Mouse (Mus musculus): ENCODE results near the gene Styxl1. TPM values are rescaled to one million over a fixed set of nuclear protein-coding genes. Genes with fewer than 3 reads are reported as not detected.

Gene Styxl1
- polyA plus RNA-seq (2015; fragmentation: Nextera tagmentation; extraction: Ambion mirVana) = 0.24 and 0.30 TPM in 2 replicates

GRCm38 (mm10) chr5:135777796-135778470, at the start of gene Styxl1:
Gene Styxl1 (minus strand): TSS chr5:135778385.
- H3K4me2 ChIP-seq (replicated peaks) = peak within 1 kb of the TSS; percentile 83
- H3K4me3 ChIP-seq (replicated peaks) = peak within 1 kb of the TSS; percentile 83
- H3K36me3 ChIP-seq = peaks cover 2% of the 10 kb centered on the region
- under 1% methylated on average over 45 of the region's 45 CpGs for WGBS
- H3K9ac ChIP-seq = peak within 1 kb of the TSS; percentile 96
- H3K27ac ChIP-seq = peak within 1 kb of the TSS; percentile 96
- peak; percentile 96 for ATAC-seq
- no peaks in the 10 kb centered on the region for H3K27me3 ChIP-seq (replicated peaks)
- H3K9me3 ChIP-seq = no peaks in the 10 kb centered on the region
- peaks cover 27% of the 10 kb centered on the region for H3K4me1 ChIP-seq (replicated peaks)

- Histone ChIP-seq H3K27ac (no peak overlapping the region), H3K27me3 (replicated peaks) (no peaks in the 10 kb centered on the region), H3K36me3 (no peaks in the 10 kb centered on the region), H3K4me1 (replicated peaks) (0 out of 2 replicates have a peak, but pooled peaks cover 3% of the 10 kb centered on the region), H3K9ac (no peak overlapping the region), H3K4me2 (replicated peaks) (no peak overlapping the region), H3K4me3 (replicated peaks) (no peak overlapping the region), H3K9me3 (no peaks in the 10 kb centered on the region)
- WGBS = 45% methylated on average over 6 of the region's 6 CpGs
- no peak for ATAC-seq
Measured at GRCm38 (mm10) chr5:135826225-135826624, 48.0 kb upstream of the Styxl1 start.

GRCm38 (mm10) chr5:135824517-135824916, 46.3 kb upstream of the Styxl1 start:
- Histone ChIP-seq H3K9me3 (no peaks in the 10 kb centered on the region), H3K27ac (no peak overlapping the region), H3K9ac (no peak overlapping the region), H3K4me1 (replicated peaks) (0 out of 2 replicates have a peak, but pooled peaks cover 3% of the 10 kb centered on the region), H3K4me2 (replicated peaks) (no peak overlapping the region), H3K36me3 (no peaks in the 10 kb centered on the region), H3K4me3 (replicated peaks) (no peak overlapping the region), H3K27me3 (replicated peaks) (0 out of 2 replicates have a peak, but pooled peaks cover 3% of the 10 kb centered on the region)
- WGBS = 55% methylated on average over 3 of the region's 3 CpGs
- no peak for ATAC-seq

- no peak overlapping the region for H3K9ac ChIP-seq
- 0 out of 2 replicates have a peak, but pooled peaks cover 3% of the 10 kb centered on the region for H3K4me1 ChIP-seq (replicated peaks)
- no peak overlapping the region for H3K4me2 ChIP-seq (replicated peaks)
- H3K36me3 ChIP-seq = no peaks in the 10 kb centered on the region
- ATAC-seq = no peak
- H3K27ac ChIP-seq = no peak overlapping the region
- 0 out of 2 replicates have a peak, but pooled peaks cover 6% of the 10 kb centered on the region for H3K27me3 ChIP-seq (replicated peaks)
- no peak overlapping the region for H3K4me3 ChIP-seq (replicated peaks)
- 22% methylated on average over 7 of the region's 7 CpGs for WGBS
- no peaks in the 10 kb centered on the region for H3K9me3 ChIP-seq
Measured at GRCm38 (mm10) chr5:135822316-135822944, 44.2 kb upstream of the Styxl1 start.

- Histone ChIP-seq H3K27ac (no peak overlapping the region), H3K4me3 (replicated peaks) (no peak overlapping the region), H3K4me2 (replicated peaks) (no peak overlapping the region), H3K4me1 (replicated peaks) (no peaks in the 10 kb centered on the region), H3K27me3 (replicated peaks) (peaks cover 6% of the 10 kb centered on the region; the same call in 1 of the 2 replicates), H3K36me3 (no peaks in the 10 kb centered on the region), H3K9ac (no peak overlapping the region), H3K9me3 (no peaks in the 10 kb centered on the region)
- WGBS = 36% methylated on average over 7 of the region's 7 CpGs
- ATAC-seq = no peak
Measured at GRCm38 (mm10) chr5:135818491-135818890, 40.3 kb upstream of the Styxl1 start.

- no peaks in the 10 kb centered on the region for H3K36me3 ChIP-seq
- ATAC-seq = no peak
- no peak overlapping the region for H3K4me3 ChIP-seq (replicated peaks)
- no peaks in the 10 kb centered on the region for H3K4me1 ChIP-seq (replicated peaks)
- no peaks in the 10 kb centered on the region for H3K9me3 ChIP-seq
- WGBS = 64% methylated on average over 5 of the region's 5 CpGs
- H3K4me2 ChIP-seq (replicated peaks) = no peak overlapping the region
- no peak overlapping the region for H3K27ac ChIP-seq
- H3K9ac ChIP-seq = no peak overlapping the region
- peaks cover 2% of the 10 kb centered on the region; the same call in 1 of the 2 replicates for H3K27me3 ChIP-seq (replicated peaks)
Measured at GRCm38 (mm10) chr5:135812991-135813390, 34.8 kb upstream of the Styxl1 start.

- Histone ChIP-seq H3K4me2 (replicated peaks) (no peak overlapping the region), H3K36me3 (no peaks in the 10 kb centered on the region), H3K4me1 (replicated peaks) (0 out of 2 replicates have a peak, but pooled peaks cover 3% of the 10 kb centered on the region), H3K4me3 (replicated peaks) (0 out of 2 replicates have a peak overlapping the region, but pooled peaks have one; percentile 1), H3K9ac (no peak overlapping the region), H3K9me3 (no peaks in the 10 kb centered on the region), H3K27me3 (replicated peaks) (no peaks in the 10 kb centered on the region), H3K27ac (no peak overlapping the region)
- WGBS = 40% methylated on average over 3 of the region's 3 CpGs
- ATAC-seq = no peak
Measured at GRCm38 (mm10) chr5:135807263-135807637, 29.1 kb upstream of the Styxl1 start.

- Histone ChIP-seq H3K9ac (no peak within 1 kb of the TSS), H3K4me2 (replicated peaks) (no peak within 1 kb of the TSS), H3K4me1 (replicated peaks) (0 out of 2 replicates have a peak, but pooled peaks cover 3% of the 10 kb centered on the region), H3K27ac (no peak within 1 kb of the TSS), H3K9me3 (no peaks in the 10 kb centered on the region), H3K36me3 (no peaks in the 10 kb centered on the region), H3K4me3 (replicated peaks) (0 out of 2 replicates have a peak within 1 kb of the TSS, but pooled peaks have one; percentile 1), H3K27me3 (replicated peaks) (0 out of 2 replicates have a peak, but pooled peaks cover 4% of the 10 kb centered on the region)
- 4% methylated on average over 29 of the region's 29 CpGs for WGBS
- peak; percentile 39; the same call in 1 of the 2 replicates for ATAC-seq
Measured at GRCm38 (mm10) chr5:135806555-135807262, 28.5 kb upstream of the Styxl1 start, which contains the start of gene Srrm3. Gene Srrm3 (plus strand): TSS chr5:135806890.

- no peak overlapping the region for H3K9ac ChIP-seq
- ATAC-seq = no peak
- 0 out of 2 replicates have a peak, but pooled peaks cover 3% of the 10 kb centered on the region for H3K4me1 ChIP-seq (replicated peaks)
- H3K9me3 ChIP-seq = no peaks in the 10 kb centered on the region
- 0 out of 2 replicates have a peak, but pooled peaks cover 6% of the 10 kb centered on the region for H3K27me3 ChIP-seq (replicated peaks)
- WGBS = 62% methylated on average over 2 of the region's 2 CpGs
- no peak overlapping the region for H3K27ac ChIP-seq
- H3K4me2 ChIP-seq (replicated peaks) = no peak overlapping the region
- H3K36me3 ChIP-seq = no peaks in the 10 kb centered on the region
- H3K4me3 ChIP-seq (replicated peaks) = no peak overlapping the region
Measured at GRCm38 (mm10) chr5:135804735-135805134, 26.6 kb upstream of the Styxl1 start.

GRCm38 (mm10) chr5:135803676-135804075, 25.5 kb upstream of the Styxl1 start:
- ATAC-seq = no peak
- Histone ChIP-seq H3K36me3 (no peaks in the 10 kb centered on the region), H3K4me2 (replicated peaks) (no peak overlapping the region), H3K4me3 (replicated peaks) (no peak overlapping the region), H3K4me1 (replicated peaks) (0 out of 2 replicates have a peak, but pooled peaks cover 3% of the 10 kb centered on the region), H3K27ac (no peak overlapping the region), H3K9me3 (no peaks in the 10 kb centered on the region), H3K27me3 (replicated peaks) (0 out of 2 replicates have a peak, but pooled peaks cover 6% of the 10 kb centered on the region), H3K9ac (no peak overlapping the region)
- 89% methylated on average over 4 of the region's 4 CpGs for WGBS

- ATAC-seq = no peak
- no peak overlapping the region for H3K4me2 ChIP-seq (replicated peaks)
- H3K36me3 ChIP-seq = no peaks in the 10 kb centered on the region
- no peaks in the 10 kb centered on the region for H3K9me3 ChIP-seq
- H3K4me1 ChIP-seq (replicated peaks) = 0 out of 2 replicates have a peak, but pooled peaks cover 3% of the 10 kb centered on the region
- H3K4me3 ChIP-seq (replicated peaks) = no peak overlapping the region
- 0 out of 2 replicates have a peak, but pooled peaks cover 6% of the 10 kb centered on the region for H3K27me3 ChIP-seq (replicated peaks)
- no peak overlapping the region for H3K27ac ChIP-seq
- H3K9ac ChIP-seq = no peak overlapping the region
- 49% methylated on average over 4 of the region's 4 CpGs for WGBS
Measured at GRCm38 (mm10) chr5:135803135-135803534, 24.9 kb upstream of the Styxl1 start.

- WGBS = 85% methylated on average over 8 of the region's 8 CpGs
- ATAC-seq = no peak
- H3K27ac ChIP-seq = no peak overlapping the region
Measured at GRCm38 (mm10) chr5:135802641-135803040, 24.5 kb upstream of the Styxl1 start.

More at GRCm38 (mm10) chr5:135802641-135803040, 24.5 kb upstream of the Styxl1 start:
- H3K4me3 ChIP-seq (replicated peaks) = no peak overlapping the region
- 0 out of 2 replicates have a peak, but pooled peaks cover 3% of the 10 kb centered on the region for H3K4me1 ChIP-seq (replicated peaks)
- no peaks in the 10 kb centered on the region for H3K9me3 ChIP-seq
- no peak overlapping the region for H3K4me2 ChIP-seq (replicated peaks)
- no peaks in the 10 kb centered on the region for H3K36me3 ChIP-seq
- no peak overlapping the region for H3K9ac ChIP-seq
- H3K27me3 ChIP-seq (replicated peaks) = 0 out of 2 replicates have a peak, but pooled peaks cover 6% of the 10 kb centered on the region

All from intestine, embryonic 15.5 days (tissue).